Mouse (Mus musculus): ENCODE results near the gene Rtca. TPM values are rescaled to one million over a fixed set of nuclear protein-coding genes. Genes with fewer than 3 reads are reported as not detected.

Rtca gene
- total RNA-seq (2017), result 31.6 and 32.6 TPM in 2 replicates

- ATAC-seq (replicated peaks in 1 of 2; ENCODE audit: insufficient read depth in 1 of 2, low FRiP score in 2 of 2, low TSS enrichment in 1 of 2, low read depth in 1 of 2, poor library complexity in 2 of 2, severe bottlenecking in 2 of 2), result peak; percentile 88 to 95
Measured at GRCm38 (mm10) chr3:116507772-116508351, at the start of gene Rtca. Rtca (minus strand) TSS chr3:116508208.

GRCm38 (mm10) chr3:116551362-116551761, 43.4 kb upstream of the Rtca start:
- no peak for ATAC-seq (replicated peaks in 1 of 2; ENCODE audit: insufficient read depth in 1 of 2, low FRiP score in 2 of 2, low TSS enrichment in 1 of 2, low read depth in 1 of 2, poor library complexity in 2 of 2, severe bottlenecking in 2 of 2)

DNA sequence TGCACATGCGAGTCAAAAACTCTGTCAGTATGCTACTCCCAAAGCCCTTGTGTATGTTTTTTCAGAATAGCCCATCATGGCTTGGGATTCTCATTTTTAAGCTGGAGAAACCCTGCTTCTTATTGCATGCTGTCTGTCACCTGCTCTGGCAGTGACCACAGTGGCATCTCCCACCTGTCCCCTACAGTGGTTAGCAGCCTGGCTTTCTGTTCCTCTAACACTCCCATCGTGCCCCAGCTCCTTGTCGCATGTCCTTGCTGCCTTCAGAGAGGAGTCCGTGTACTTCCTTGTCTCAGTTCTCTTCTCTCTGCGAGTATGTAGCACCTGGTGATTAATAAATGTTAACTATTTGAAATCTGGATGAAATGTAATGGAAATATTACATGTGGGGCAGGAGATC, 39.4 kb upstream of the Rtca start:
- ATAC-seq (replicated peaks in 1 of 2; ENCODE audit: insufficient read depth in 1 of 2, low FRiP score in 2 of 2, low TSS enrichment in 1 of 2, low read depth in 1 of 2, poor library complexity in 2 of 2, severe bottlenecking in 2 of 2), result no peak

DNA sequence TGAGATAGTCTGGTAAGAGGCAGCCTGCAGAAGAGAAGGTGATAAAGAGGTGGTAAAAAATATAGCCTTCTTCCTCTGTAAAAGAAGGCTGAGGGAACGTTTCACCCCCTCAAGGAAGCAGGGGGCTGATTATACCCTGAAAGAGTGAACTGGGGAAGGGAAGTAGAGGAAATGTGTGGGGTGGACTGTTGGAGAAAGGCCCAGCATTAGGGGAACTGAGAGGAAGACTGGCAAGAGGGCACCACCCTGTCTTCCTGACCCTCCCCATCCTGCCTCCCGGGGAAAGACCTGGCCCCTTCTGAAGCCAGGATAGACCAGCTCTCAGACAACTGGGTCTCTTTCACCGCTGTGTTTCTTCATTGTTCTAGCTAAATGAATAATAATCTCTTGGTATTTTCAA, 34.5 kb upstream of the Rtca start:
- ATAC-seq (replicated peaks in 1 of 2; ENCODE audit: insufficient read depth in 1 of 2, low FRiP score in 2 of 2, low TSS enrichment in 1 of 2, low read depth in 1 of 2, poor library complexity in 2 of 2, severe bottlenecking in 2 of 2), result peak; percentile 78 to 79

GRCm38 (mm10) chr3:116542070-116542469, 34.1 kb upstream of the Rtca start:
- peak; percentile 2 to 4; a peak in 1 of 4 replicates for ATAC-seq (replicated peaks in 1 of 2; ENCODE audit: insufficient read depth in 1 of 2, low FRiP score in 2 of 2, low TSS enrichment in 1 of 2, low read depth in 1 of 2, poor library complexity in 2 of 2, severe bottlenecking in 2 of 2)

GRCm38 (mm10) chr3:116537200-116537573, 29.2 kb upstream of the Rtca start:
- ATAC-seq (replicated peaks in 1 of 2; ENCODE audit: insufficient read depth in 1 of 2, low FRiP score in 2 of 2, low TSS enrichment in 1 of 2, low read depth in 1 of 2, poor library complexity in 2 of 2, severe bottlenecking in 2 of 2), result no peak

- ATAC-seq (replicated peaks in 1 of 2; ENCODE audit: insufficient read depth in 1 of 2, low FRiP score in 2 of 2, low TSS enrichment in 1 of 2, low read depth in 1 of 2, poor library complexity in 2 of 2, severe bottlenecking in 2 of 2), result peak; percentile 34 to 67; a peak in 1 of 4 replicates
Measured at GRCm38 (mm10) chr3:116536428-116537199, 28.6 kb upstream of the Rtca start.

DNA sequence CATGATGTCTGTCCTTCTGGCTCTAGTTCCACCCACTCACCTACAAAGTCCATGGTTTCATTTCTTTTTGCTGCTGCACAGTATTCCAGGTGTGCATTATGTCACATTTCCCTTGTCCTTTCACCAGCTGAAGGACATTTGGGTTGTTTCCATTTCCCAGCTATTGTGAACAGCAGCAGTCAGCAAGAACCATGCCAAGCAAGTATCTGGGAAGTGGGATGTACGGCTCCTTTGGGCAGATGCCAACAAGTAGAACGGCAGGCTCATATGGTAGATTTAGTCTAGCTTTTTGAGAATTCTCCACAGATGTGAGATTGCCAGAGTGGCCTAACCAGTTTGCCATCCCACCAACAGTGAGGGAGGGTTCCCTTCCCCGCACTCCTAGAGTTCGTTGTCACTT, 22.8 kb upstream of the Rtca start:
- ATAC-seq (replicated peaks in 1 of 2; ENCODE audit: insufficient read depth in 1 of 2, low FRiP score in 2 of 2, low TSS enrichment in 1 of 2, low read depth in 1 of 2, poor library complexity in 2 of 2, severe bottlenecking in 2 of 2), result no peak

DNA sequence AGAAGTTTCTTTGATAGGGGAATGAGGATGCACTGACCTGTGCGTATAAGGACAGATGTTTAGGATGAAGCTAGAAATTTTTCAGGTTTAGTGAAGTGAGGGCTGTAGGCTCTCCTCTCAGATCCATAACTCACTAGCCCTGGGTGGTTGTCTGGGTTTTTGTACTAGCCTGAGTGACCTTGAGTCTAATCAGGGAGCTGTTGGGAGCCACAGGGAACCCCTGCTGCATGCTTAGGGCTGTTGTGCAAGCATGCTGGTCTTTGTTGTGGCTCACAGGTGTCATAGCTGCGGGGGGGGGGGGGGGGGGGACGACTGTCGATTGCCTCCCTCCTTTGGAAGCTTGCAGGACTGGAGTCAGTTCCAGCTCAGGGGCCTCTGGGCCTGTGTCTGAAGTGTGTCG, 21.7 kb upstream of the Rtca start:
- no peak for ATAC-seq (replicated peaks in 1 of 2; ENCODE audit: insufficient read depth in 1 of 2, low FRiP score in 2 of 2, low TSS enrichment in 1 of 2, low read depth in 1 of 2, poor library complexity in 2 of 2, severe bottlenecking in 2 of 2)

DNA sequence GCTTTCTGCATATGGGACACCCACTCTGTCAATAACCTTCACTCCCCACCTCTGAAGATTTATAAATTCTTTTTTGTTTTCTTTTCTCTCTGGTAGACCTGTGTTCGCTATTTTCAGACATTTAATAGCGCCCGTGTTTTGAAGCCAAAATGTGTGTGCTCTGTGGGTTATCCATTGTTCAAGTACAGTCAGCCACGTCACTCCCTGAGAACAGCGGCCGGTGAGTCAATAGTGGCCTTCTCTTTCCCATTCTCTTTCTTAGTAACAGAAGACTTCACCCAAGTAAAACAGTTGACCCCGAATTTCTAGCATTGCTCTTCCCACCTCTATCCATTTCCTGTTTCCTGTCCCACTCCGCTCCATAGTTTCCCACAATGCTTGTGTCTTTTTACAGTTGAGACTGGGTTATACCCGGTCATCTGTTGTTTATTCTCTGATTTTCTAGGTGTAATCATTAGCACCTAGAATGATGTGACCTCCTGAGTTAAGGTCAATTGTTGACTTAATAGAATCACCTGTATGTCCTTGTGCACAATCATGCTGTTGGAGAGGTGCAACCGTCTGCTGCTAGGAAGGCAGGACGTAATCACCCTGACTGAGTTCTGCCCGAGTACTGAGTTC, 12.2 kb upstream of the Rtca start:
- no peak for ATAC-seq (replicated peaks in 1 of 2; ENCODE audit: insufficient read depth in 1 of 2, low FRiP score in 2 of 2, low TSS enrichment in 1 of 2, low read depth in 1 of 2, poor library complexity in 2 of 2, severe bottlenecking in 2 of 2)

DNA sequence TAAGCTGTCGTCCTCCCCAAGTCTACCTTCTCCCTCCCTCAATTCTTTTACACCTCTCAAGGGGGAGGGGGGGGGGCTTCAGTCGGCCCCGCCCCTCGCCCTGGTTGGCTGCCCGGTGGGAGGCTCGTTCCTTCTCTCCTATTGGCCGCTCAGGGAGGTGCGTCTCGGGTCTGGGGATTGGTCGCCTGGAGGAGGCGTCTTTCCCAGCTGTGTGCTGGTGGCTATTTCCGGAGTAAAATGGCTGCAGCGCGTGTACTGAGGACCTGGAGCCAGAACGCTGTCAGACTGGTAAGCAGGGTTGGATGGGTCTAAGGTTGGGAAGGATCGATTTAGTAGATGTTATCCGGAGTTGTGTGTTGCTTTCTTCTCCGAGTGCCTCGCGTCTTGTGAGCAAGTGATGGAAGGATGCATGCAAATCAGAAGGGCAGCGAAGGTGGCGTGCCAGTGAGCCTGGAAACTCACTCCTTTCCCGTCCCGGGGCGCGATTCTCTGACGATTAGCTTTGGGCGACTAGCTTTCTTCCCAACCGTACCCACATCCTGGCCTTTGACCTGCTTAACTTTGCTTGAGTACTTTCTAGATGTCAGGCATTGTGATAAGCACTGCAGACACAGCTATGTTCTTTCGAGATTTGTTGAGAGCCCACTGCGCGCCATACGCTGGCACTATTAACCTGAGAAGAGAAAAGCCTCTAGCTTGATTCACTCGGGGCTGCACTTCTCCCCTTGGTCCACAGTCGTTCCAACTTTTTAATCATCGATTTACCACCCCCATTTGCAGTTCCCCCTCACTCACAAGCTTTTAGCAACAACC, 5.1 kb upstream of the Rtca start, which contains the start of gene Dbt:
Gene Dbt (plus strand): TSS at position 167 of the 813 bp plus-strand sequence.
- ATAC-seq (replicated peaks in 1 of 2; ENCODE audit: insufficient read depth in 1 of 2, low FRiP score in 2 of 2, low TSS enrichment in 1 of 2, low read depth in 1 of 2, poor library complexity in 2 of 2, severe bottlenecking in 2 of 2), result peak; percentile 92

GRCm38 (mm10) chr3:116512151-116512903, 4.3 kb upstream of the Rtca start:
- peak in 1 of 2 experiments; percentile 1; a peak in 2 of 4 replicates for ATAC-seq (replicated peaks in 1 of 2; ENCODE audit: insufficient read depth in 1 of 2, low FRiP score in 2 of 2, low TSS enrichment in 1 of 2, low read depth in 1 of 2, poor library complexity in 2 of 2, severe bottlenecking in 2 of 2)

DNA sequence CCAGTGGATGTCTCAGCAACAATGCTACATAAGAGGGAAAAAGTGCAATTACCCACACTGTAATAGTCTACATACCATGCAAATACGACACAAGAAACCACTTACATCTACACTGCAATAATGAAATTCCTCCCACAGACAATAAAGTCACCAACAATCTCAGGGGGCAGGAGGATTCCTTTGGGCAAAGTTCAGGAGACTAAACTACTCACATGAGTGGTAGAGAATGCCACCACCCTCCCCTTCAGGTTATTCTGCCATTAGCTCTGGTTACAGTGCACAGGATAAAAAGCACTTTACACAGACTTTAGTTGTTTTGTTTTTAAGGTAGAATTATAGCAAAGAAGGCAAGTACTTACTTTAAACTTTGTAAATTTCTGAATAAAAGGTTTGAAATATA, 12.3 kb downstream of the Rtca start:
- no peak for ATAC-seq (replicated peaks in 1 of 2; ENCODE audit: insufficient read depth in 1 of 2, low FRiP score in 2 of 2, low TSS enrichment in 1 of 2, low read depth in 1 of 2, poor library complexity in 2 of 2, severe bottlenecking in 2 of 2)

GRCm38 (mm10) chr3:116493658-116494057, 14.3 kb downstream of the Rtca start:
- ATAC-seq (replicated peaks in 1 of 2; ENCODE audit: insufficient read depth in 1 of 2, low FRiP score in 2 of 2, low TSS enrichment in 1 of 2, low read depth in 1 of 2, poor library complexity in 2 of 2, severe bottlenecking in 2 of 2), result peak; percentile 85 to 95

DNA sequence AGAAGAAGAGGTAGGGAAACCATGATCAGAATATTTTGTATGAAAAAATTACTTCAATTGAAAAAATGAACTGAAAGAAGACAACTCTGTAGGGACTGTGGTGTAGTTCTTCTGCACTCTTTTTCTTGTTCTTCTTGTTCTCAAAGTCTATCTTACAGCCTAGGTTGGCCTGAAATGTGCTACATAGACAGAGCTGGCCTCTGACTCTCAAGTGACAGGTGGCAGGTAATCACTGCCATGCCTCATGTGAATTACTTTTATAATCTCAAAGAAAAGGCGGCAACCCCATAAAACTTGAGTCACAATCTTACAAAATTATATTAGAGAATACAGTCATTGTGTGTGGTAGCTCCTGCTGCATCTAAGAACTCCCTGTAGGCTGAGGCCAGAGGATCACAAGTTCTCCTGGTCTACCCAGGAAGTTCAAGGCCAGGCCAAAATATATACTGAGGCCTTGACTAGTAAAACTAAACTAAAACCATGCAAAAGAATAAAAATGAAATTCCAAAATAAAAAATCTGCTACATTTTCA, 16.0 kb downstream of the Rtca start:
- ATAC-seq (replicated peaks in 1 of 2; ENCODE audit: insufficient read depth in 1 of 2, low FRiP score in 2 of 2, low TSS enrichment in 1 of 2, low read depth in 1 of 2, poor library complexity in 2 of 2, severe bottlenecking in 2 of 2), result no peak

DNA sequence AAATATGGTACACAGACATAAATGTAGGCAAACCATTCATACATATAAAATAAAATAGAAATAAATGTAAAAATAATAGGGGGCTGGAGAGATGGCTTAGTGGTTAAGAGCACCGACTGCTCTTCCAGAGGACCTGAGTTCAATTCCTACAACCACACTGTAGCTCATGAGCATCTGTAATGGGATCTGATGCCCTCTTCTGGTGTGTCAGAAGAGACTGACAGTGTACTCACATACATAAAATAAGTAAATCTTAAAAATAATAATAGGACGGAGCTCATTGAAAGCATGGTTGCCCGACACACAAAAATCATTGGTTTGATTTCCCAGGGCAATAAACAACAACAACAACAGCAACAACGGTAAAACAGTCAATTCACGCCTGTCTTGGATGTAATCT, 17.1 kb downstream of the Rtca start:
- no peak for ATAC-seq (replicated peaks in 1 of 2; ENCODE audit: insufficient read depth in 1 of 2, low FRiP score in 2 of 2, low TSS enrichment in 1 of 2, low read depth in 1 of 2, poor library complexity in 2 of 2, severe bottlenecking in 2 of 2)

- peak in 1 of 2 experiments; percentile 39; a peak in 1 of 4 replicates for ATAC-seq (replicated peaks in 1 of 2; ENCODE audit: insufficient read depth in 1 of 2, low FRiP score in 2 of 2, low TSS enrichment in 1 of 2, low read depth in 1 of 2, poor library complexity in 2 of 2, severe bottlenecking in 2 of 2)
Measured at GRCm38 (mm10) chr3:116483271-116483670, 24.7 kb downstream of the Rtca start.

Data from hematopoietic stem cell, adult 5-6 weeks (primary cell).